Mouse (Mus musculus): ENCODE data around the gene Jaml.

Gene Jaml

DNA sequence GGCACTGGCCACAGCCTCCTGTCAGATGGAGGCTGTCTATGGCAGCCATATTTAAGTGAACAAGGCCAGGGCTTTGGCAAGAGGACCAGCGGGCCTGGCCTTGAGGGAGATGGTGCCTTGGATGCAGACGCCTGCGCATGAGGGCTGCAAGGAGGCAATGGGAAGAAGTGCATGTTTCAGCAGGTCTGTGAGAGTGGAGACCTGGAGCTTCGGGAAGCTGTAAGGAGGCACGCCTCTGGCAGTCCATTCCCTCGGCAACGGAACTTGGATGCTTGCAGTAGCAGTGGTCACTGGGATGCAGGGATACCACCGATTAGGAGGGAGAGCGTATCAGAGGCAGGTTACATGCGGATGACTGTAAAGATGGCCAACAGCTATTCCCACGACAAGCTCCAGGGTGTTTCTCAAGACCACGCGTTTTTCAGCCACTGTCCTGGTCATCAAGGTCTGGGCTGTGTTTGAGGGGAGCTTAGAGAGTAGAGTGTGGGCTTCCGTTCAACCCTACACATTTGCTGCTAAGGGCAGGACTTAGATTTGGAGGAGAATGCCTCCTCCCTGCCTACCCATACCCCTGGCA is 41.1 kb downstream of the Jaml start:
- in situ Hi-C loops (cut with MboI, MseI) = loop anchor here in 1 of 2 experiments (10.0 kb wide), 1 partner anchor 445 kb away; the partner anchor contains the start of gene Treh

DNA sequence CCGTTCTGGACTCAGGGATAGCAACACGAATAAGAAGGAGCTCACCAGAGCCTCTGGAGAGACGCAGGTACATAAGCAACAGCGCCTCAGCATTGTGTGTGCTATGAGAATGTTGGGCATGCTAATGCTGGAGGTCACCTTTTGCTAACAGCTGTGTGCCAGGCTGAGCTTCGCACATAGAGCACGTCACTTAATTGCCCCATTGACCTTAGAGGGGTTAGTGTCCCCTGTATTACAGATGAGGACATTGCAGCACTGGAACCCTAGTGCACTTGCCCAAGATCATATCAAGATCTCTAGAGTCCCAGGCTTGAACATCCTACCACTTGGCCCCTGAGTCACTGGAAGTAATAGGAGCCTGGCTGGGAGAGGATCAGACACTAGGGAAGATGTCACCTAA is 41.6 kb downstream of the Jaml start:
- in situ Hi-C loops (cut with MboI, MseI) = no loop called here

DNA sequence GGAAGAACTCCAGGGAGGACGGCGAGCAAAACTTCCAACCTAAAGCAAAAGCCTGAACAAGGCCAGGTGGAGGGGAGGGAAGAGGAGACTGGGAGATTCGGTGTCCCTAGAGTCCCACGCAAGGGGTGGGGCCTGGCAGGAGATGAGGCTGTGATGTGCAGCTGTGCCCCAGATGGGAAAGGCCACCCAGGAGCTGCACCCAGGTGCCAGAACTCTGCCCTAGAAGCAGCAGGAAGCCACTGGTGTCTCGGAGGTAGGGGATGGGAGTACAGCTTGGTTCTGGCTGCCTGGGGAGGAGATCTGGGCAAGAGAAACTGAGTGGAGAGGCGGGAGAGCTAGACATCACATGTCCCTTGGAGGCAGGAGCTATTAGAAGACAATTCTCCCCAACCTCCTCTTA is 42.0 kb downstream of the Jaml start:
- in situ Hi-C loops (cut with MboI, MseI) = no loop called here

DNA sequence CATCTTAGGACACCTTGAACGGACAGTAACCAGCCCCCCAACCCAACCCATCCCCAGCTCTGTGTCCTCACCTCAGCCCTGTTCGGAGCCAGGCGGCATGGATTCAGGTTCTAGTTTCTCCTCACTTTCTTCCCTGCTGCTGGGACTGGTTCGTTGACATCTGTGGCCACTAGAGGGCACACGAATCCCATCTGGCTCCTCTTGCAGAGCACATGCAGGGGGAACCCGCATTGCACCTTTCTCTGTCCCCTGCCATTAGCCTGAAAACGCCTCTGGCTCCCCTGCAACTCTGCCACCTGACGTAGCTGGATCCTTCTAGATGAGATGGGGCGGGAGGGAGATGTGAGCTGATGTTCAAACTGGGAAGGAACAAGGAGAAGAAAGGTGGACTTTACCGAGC is 42.8 kb downstream of the Jaml start:
- in situ Hi-C loops (cut with MboI, MseI) = no loop called here

DNA sequence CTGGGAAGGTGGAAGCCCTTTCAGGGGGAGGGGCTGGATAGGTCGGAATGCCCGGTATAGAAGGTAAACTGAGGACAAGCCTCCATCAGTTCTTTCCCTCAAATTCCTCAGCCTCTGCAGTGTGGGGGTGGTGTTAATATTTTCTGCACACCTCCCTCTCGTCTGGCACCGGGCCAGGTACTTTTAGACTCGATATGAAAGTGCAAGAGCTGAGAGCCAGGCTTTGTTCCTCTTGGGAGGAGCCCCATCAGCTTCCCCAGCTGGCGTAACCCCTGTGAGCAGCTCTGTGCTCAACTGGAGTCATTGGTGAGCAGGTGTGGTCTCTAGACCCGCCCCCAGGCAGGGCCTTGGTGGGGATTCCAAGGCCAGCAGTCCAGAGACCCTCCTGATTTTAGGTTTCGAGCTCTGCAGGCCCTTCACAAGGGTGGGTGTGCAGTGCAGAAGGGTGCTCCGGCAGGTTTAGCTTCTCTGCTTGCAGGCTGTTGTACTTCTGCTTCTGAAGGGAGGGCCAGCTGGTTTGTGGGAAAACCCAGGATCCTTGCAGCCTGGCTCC is 43.3 kb downstream of the Jaml start:
- in situ Hi-C loops (cut with MboI, MseI) = no loop called here

DNA sequence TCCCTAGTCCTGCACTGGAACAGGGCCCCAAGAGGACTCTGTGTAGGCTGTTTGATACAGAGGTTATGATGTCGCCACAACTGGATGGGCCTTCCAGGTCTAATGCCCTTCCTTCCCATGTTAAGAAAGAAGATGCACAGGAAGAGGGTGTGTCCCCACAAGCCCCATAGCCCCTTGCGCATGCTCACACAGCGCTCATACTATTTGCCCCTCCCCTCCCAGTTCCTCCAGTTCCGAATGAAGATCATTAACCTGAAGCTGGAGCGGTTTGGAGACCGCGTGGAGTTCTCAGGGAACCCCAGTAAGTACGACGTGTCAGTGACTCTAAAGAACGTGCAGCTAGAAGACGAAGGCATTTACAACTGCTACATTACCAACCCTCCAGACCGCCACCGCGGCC is 46.2 kb downstream of the Jaml start:
- in situ Hi-C loops (cut with MboI, MseI) = no loop called here

DNA sequence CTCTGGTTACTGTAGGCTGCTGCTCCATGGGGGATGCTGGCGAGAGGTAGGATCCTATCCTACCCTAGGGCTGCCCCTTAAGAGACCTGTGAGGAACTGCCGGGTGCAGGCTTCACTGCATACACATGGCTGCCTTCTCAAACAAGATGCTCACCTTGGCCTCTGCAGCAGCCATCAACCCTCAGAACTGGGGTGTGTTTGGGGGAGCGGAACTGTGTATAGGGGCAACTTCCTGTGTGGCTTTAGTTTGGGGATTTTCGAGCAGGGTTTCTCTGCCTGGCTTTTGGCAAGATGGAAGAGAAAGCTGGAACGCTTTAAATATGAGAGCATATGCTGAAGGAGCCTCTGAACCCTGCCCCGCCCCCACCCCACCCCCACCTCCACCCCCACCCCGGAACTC is 48.0 kb downstream of the Jaml start:
- in situ Hi-C loops (cut with MboI, MseI) = no loop called here

DNA sequence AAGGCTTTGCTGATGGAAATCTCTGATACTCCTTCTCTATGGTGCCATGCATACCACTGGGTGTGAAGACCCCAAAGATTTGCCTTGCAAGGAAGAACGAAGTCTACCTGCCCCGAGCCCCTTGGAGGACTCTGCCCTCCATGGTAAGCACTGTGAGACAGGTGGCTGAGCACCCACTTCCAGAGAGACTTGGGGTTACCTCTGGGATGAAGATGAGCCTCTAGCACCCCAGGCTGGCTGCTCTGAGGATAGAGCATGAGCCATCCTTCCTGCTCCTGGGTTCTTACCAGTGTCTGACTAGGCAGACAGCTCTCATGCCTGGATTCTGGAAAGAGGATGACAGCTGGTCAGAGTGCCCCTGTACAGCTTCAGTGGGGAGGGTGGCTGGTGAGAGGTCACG is 51.1 kb downstream of the Jaml start:
- in situ Hi-C loops (cut with MboI, MseI) = no loop called here

DNA sequence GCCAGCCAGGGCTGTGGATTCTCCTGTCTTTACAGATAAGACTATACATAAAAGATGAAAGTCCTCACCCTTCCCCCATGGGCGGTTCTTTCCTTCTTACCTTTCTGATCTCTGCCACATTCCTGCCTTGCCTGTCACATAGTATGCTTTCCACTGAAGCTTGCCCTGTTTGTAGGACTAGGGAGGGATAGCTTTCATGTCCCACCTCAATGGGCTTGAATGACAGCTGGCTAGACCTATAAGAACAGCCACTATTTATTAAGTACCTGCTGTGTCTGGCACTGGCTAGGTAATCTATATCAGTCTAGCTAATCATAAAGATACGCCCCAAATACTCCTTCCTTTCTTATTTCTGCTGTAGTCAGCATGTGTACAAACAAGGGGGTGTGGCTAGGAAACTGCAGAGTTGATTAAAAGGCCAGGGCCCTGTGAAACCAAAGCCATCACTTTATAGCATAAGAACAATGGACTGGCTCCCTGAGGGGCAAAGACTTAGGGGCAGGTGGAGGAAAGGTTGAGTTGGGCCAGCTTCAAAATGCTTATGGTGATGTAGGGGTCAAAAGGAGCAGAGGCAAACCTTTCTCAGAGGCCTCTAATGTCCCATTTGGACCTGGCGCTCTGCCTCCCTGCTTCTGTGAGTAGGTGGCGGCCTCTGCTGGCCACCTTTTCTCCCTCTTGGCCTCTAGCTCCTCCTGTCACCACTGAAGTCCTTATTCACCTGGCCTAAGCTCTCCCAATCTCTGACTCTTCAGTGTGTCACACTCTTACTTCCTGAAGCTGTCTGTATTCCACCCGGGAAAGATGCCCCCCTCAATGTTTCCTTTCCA is 54.7 kb downstream of the Jaml start:
- in situ Hi-C loops (cut with MboI, MseI) = no loop called here

DNA sequence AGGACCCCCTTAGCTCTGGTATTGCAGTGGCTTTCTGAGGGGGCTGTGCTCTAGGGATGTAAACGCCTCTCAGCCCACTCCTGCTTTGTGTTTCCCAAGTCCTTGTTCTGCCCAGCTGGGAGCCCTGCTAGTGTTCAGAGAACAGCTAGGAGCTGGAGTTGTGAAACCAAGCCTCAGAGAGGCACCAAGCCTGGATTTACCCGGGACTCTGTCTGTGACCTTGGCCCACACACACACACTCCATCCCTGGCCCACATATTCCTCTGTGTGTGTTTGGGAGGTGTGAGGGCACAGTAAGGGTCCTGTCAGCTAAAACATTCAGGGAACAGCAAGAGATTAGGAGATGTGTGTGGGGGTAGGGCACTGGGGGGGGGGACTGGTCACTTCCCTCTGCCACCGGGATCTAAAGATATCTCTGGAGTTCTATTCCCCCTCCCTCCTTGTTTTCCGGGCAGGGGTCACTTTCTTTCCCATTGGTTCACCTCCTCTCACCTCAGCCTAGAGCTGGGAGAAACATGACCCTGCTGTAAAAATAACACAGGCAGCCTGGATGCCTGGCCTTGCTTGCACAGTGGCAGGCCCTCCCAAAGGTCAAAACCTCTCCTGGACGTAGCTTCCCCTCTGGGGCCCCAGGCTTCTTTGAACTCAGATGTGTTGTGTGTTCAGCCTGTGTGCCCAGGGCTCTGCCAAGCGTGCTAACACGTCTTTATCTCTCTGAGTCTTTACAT is 57.6 kb downstream of the Jaml start:
- in situ Hi-C loops (cut with MboI, MseI) = no loop called here

DNA sequence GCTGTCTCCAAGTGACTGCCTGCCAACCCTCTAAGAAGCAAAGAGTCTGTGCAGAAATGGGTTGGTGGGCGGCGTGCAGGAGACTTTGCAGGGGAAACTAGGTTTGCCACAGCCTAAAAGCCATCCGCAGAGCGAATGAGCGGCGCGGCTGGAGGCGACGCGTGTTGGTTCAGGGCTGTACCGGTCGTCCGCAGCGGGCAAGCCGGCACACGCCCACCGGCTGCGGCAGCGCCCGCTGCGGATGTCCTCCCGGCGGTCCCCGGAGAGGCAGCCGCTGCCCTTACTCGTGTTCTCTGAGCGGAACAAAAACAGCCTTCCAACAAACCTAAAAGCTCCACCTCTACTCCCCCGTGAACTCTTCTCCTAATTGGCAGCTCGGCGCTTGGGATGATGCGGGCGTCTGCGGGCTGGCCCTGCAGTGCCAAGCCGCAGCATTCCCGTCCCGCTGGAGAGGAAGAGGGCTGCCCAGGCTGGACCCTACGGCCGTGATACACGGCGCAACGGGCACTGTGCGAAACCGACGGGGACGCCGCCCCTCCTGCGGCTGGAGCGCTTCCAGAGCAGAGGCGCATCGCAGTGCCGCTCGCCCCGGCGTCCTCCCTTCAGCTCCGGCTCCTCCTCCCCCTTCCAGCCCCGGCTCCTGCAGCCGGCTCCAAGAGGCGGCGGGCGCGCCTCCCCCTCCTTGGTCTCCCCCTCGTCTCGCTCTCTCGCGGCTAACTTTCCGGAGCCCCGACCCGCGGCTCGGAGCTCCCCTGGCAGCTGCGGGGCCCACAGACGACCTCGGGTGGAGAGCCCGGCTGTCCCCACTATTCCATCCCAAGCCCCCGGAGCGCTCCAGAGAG is 59.4 kb downstream of the Jaml start, which contains the start of gene Scn4b:
Scn4b (plus strand) TSS at position 205 of the 842 bp plus-strand sequence.
- in situ Hi-C loops (cut with MboI, MseI) = no loop called here

DNA sequence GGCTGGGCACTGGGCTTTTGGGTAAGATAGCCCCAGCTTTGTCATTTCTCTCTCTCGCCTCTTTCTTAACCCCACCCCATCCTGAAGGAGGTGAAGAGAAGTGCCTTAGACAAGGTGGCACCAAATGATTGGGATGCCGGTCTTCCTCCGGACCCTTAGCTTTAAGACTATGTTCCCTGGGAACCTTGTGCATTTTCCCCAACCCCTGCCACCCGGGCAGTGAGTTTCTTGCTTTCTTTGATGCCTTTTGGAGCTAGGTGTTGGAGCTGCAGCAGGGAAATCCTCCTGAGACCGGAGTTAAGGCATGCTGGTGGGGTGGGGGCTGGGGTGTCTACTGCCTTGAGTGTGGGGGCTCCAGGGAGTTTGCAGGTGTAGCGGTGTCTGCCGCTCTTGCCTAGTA is 60.1 kb downstream of the Jaml start:
- in situ Hi-C loops (cut with MboI, MseI) = no loop called here

DNA sequence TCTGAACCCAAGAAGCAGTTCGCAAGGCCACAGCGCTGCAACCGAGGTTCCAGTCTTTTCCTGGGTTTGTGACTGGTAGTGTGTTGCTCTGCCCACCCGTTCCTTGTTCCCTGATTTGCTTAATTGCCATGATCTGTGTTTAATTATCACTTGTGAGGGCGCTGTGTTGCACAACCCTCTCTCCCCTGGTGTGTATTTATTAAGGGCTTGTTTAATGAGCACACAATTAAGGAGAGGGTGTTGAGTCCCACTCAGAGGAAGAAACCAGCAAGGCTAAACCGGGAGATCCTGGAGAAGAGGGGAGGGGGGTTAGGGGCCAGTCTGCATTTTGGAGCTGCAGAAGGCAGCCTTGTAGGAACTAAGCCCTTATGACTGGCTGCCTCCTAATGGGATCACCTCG is 62.0 kb downstream of the Jaml start:
- in situ Hi-C loops (cut with MboI, MseI) = loop anchor here (5.0 to 10.0 kb wide), 5 partner anchors 114 to 1086 kb away; partner anchors contain the start of gene Apoa1 (in 1 of the 2)

DNA sequence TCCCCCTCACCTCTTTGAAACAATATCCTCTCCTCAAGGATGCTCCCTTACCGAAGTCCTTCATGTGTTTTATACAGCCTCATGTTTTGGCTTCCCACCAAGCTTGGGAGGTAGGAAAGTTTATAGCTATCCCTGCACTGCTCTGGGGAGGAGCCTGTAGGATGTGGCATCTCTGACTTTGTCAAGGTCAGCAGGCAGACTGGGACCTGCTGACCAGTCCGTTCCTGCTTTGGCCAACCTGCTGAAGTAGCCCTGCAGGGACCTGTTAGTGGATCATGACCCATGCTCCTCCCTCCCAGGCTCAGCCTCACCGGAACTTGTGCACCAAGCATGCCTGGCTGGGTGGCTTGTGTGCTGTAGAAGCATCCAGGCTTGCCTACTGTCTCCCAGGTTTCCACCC is 63.7 kb downstream of the Jaml start:
- in situ Hi-C loops (cut with MboI, MseI) = loop anchor here (5.0 to 10.0 kb wide), 5 partner anchors 115 to 1085 kb away; partner anchors contain the start of gene Apoa1 (in 1 of the 2)

DNA sequence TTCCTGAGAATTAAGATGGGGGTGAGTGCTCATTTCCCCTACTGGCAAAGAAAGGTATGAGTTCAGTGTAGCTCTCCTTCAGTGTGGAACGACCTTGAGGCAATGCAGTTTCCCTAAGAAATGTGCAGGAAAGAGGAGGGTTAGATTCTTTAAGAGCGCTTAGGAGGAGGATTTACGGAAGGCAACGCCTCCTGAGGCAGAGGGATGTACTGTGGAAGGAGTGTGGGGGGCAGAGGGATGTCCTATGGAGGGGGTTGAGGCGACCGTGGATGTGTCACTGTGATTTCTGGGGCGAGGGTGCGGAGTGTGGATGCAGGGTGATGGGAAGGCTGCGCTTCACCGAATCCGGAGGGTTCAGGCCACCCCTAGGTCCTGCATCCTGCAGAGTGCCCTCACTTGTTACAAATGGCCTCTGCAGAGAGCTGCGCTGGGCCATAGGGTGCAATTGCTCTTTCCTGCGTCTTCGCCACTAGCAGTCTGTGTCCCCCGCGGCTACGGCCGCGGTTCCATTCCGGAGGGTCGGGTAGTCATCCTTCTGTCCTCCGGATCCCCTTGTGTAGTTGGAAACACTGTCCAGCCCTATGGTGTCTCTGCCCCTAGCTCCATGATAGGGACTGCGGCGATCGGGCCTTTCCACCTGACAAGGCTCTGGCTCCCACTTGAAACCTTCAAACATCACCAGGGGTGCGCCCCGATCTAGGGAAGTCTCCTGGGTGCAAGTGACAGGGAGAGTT is 66.7 kb downstream of the Jaml start:
- in situ Hi-C loops (cut with MboI, MseI) = loop anchor here (5.0 to 10.0 kb wide), 4 partner anchors 231 to 431 kb away; no protein-coding TSS in a partner anchor

DNA sequence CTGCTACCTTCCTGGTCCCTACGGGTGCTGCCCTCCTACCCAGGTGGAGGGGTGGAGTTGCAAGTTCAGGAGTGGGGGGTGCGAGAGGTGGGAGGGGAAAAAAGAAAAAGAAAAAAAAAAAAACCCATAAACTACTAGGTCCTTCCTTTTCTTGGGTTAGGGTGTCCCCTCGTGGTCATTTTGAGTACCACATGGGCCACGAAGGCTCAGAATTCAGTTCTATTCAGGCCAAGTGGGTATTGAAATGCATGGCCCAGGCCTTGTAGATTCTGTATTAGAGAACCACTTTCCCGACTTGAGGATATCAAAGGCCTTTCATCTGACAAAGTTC is 67.2 kb downstream of the Jaml start:
- in situ Hi-C loops (cut with MboI, MseI) = loop anchor here (5.0 to 10.0 kb wide), 4 partner anchors 231 to 431 kb away; no protein-coding TSS in a partner anchor

DNA sequence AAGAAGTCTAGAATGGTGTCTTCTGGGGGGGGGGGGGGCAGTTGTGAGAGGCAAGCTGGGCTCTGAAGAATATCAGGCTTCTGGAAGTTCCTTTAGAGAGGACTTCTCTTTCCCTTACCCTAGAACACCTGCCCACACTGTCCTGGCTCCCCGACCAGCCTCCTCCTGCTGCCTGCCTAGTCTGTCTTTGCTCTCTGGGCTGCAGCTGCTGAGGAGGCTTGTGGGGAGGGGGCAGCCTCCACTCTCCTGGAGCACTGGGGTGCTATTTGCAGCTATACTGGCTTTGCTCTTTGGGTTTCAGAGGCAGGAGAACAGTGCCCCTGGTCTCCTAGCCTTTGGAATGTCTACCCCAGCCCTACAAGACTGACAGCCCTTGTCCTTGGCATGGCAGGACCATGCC is 72.0 kb downstream of the Jaml start:
- in situ Hi-C loops (cut with MboI, MseI) = no loop called here

DNA sequence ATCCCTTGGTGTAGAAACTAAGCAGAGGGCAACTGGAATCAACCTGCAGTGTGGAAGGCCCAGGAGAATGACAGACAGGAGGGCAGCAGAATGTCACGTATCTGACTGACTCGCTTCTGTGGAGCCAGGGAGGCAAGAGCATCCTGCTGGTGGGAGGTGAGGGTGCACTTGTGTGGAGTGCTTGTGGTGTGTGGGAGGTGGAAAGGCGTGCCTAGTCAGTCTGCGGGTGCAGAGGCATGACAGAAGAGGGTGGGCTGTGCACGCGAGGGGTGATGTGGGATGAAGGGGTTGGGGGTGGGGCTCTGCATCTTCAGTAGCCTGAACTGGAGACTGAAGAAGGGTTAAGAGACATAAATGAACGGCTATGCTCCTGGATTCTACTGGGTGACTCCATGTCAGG is 74.4 kb downstream of the Jaml start:
- in situ Hi-C loops (cut with MboI, MseI) = no loop called here

Data from T-helper 17 cell (primary cell).